Mouse (Mus musculus): Measurements from ENCODE around the gene Slc10a6. TPM values are rescaled to one million over a fixed set of nuclear protein-coding genes. Genes with fewer than 3 reads are reported as not detected.

Slc10a6 gene
- polyA plus RNA-seq (2016; fragmentation: Nextera tagmentation; extraction: Ambion mirVana): 0.12 TPM in 1 of 2 replicates, not detected in the other

DNA sequence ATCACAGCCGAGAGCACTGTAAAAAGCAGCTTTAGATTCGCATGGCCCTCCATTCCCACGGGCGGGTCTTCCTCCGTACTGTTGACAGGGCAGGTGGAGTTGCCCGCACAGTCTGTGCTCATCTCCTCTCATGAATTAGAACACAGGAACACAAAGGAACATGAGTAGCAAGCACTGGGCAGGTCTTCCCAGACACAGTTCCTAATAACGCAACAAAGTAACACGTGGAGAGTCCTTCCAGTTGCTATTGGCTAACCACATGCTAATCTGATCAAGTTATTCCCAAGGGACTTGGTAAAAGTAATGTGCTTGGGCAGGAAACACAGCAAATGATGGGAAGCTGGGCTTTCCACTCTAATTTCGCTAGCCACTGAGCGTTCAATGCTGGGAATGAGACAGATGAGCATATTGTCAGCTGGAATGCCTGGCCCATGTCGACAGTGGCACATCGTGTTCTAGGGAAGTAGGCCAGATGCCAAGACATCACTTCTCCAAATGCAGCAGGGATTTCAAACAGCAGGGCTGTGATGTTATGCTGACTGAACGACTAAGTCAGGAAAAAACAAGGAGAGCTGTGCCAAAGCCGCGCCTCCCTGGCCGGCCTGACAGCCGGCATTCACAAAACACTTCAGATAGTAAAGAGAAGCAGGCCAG is at the start of gene Slc10a6:
Gene Slc10a6, minus strand, starts transcription at position 293 of the 654 bp plus-strand sequence.
- Histone ChIP-seq H3K9me3 (replicated peaks) (no peaks in the 10 kb centered on the region), H3K4me3 (no peak within 1 kb of the TSS), H3K27ac (replicated peaks) (no peak within 1 kb of the TSS), H3K36me3 (no peaks in the 10 kb centered on the region), H3K4me1 (no peaks in the 10 kb centered on the region), H3K27me3 (ENCODE audit: low read depth, poor library complexity, severe bottlenecking) (no peaks in the 10 kb centered on the region)
- DNase-seq (ENCODE audit: low spot score): no peak
- 83% methylated on average over 17 of the region's 17 CpGs for WGBS

DNA sequence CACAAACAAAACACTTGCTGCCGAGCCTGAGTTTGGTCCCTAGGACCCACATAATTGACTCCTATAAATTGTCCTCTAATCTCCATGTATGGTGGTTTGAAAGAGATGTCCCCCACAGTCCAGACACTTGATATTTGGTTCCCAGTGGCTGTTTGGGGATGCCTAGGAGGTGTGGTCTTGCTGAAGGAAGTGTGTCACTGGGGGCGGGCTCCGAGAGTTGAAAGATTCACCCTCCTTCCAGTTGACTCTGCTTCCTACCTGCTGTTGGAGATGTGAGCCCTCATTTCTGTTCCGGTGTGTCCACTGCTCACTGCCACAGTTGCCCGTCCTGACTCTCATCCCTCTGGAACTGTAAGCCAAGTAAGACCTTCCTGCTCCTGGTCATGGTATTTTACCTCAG is 49.8 kb upstream of the Slc10a6 start:
- H3K9me3 ChIP-seq (replicated peaks): no peaks in the 10 kb centered on the region
- 94% methylated on average over 5 of the region's 5 CpGs for WGBS
- no peak for DNase-seq (ENCODE audit: low spot score)

DNA sequence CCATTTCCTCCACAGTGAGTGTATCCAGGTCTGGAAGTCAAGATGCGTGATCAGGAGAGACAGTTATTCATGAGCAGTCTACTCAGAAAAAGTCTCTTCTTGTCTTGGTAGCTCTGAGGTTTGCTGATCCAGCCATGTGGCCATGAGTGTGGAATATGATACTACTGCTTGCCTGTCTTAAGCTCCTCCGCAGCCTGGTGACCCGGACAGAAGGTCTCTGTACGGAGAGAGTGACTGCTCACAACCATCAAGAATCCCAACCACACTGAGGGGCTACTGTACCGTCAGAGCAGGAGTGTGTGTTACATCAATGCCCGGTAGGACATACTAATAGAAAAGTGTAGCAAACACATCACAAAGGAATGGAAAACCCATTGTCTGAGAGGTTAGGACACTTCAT is 48.7 kb upstream of the Slc10a6 start:
- no peaks in the 10 kb centered on the region for H3K9me3 ChIP-seq (replicated peaks)
- H3K4me1 ChIP-seq: no peaks in the 10 kb centered on the region
- 85% methylated on average over 6 of the region's 6 CpGs for WGBS
- no peak overlapping the region for H3K4me3 ChIP-seq
- DNase-seq (ENCODE audit: low spot score): no peak
- no peaks in the 10 kb centered on the region for H3K27me3 ChIP-seq (ENCODE audit: low read depth, poor library complexity, severe bottlenecking)
- H3K27ac ChIP-seq (replicated peaks): no peak overlapping the region
- no peaks in the 10 kb centered on the region for H3K36me3 ChIP-seq

More for the DNA sequence above, 49.8 kb upstream of the Slc10a6 start:
- Histone ChIP-seq H3K27me3 (ENCODE audit: low read depth, poor library complexity, severe bottlenecking) (no peaks in the 10 kb centered on the region), H3K36me3 (no peaks in the 10 kb centered on the region), H3K4me3 (no peak overlapping the region), H3K27ac (replicated peaks) (no peak overlapping the region), H3K4me1 (no peaks in the 10 kb centered on the region)

DNA sequence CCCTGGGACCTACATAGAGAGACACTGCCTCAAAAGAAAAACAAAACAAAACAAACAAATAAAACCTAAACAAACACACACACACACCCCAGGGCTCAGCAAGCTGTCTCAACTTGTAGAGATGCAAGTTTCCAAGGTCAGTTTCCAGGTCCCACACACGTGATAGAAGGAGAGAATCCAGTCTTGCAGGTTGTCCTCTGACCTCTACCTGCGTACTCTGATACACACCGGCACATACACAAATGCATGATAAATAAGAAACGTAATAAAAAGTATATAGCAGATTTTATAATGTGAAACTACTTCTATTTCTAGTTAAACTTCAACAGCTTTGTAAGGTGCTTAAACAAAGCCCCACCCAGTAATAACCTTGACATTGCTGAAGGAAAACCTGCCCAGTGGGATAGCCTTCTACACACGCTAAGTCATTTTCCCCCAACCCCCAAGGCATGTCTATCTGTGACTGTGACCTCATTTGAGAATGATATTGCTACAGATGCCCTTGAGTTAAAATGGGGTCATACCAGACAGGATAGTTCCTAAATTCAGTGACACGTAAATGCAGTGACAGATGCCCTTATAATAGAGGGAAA is 47.2 kb upstream of the Slc10a6 start:
- Histone ChIP-seq H3K4me3 (no peak overlapping the region), H3K9me3 (replicated peaks) (no peaks in the 10 kb centered on the region), H3K27me3 (ENCODE audit: low read depth, poor library complexity, severe bottlenecking) (no peaks in the 10 kb centered on the region), H3K27ac (replicated peaks) (no peak overlapping the region), H3K4me1 (peaks cover 3% of the 10 kb centered on the region; the same call in 1 of the 2 replicates), H3K36me3 (no peaks in the 10 kb centered on the region)
- DNase-seq (ENCODE audit: low spot score): no peak
- 86% methylated on average over 6 of the region's 6 CpGs for WGBS

DNA sequence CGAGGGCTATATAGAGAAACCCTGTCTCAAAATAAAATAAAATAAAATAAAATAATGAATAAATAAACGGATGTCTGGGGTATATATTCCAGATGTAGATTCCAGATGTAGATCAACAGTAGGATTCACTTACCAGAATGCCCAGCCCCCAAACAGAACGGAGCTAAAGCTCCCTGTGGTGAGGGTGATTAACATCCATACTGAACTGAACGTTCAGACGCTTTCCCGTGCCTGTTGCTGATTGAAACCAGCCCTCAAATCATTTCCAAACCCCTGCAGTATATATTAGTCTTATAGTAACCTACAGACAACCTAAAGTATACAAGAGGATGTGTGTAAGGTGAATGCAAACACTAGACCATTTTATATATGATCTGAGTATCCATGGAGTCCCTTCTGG is 45.3 kb upstream of the Slc10a6 start:
- no peaks in the 10 kb centered on the region for H3K36me3 ChIP-seq
- 60% methylated on average over 6 of the region's 6 CpGs for WGBS
- no peaks in the 10 kb centered on the region for H3K9me3 ChIP-seq (replicated peaks)
- DNase-seq (ENCODE audit: low spot score): no peak
- H3K4me1 ChIP-seq: peaks cover 8% of the 10 kb centered on the region; the same call in 1 of the 2 replicates
- H3K27ac ChIP-seq (replicated peaks): no peak overlapping the region
- no peaks in the 10 kb centered on the region for H3K27me3 ChIP-seq (ENCODE audit: low read depth, poor library complexity, severe bottlenecking)
- H3K4me3 ChIP-seq: no peak overlapping the region

DNA sequence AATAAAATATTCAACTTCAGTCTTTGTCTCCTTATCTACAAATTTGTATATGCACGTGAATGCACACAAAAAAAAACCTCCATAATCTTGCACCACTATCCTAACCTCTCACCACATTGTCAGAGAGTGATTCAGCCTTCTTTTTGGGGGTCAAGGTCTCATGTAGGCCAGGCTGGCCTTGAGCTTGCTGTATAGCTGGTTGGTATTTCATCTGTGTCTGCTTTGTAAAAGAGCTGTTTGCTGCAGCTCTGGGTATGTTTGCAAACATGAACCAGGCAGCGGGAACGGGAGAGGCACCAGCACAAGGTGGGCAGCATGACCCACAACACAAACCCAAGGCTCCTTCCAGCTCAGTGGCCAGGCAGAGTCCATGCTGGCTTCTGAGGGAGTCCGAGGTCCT is 44.4 kb upstream of the Slc10a6 start:
- no peaks in the 10 kb centered on the region for H3K27me3 ChIP-seq (ENCODE audit: low read depth, poor library complexity, severe bottlenecking)
- H3K4me3 ChIP-seq: no peak overlapping the region
- peaks cover 8% of the 10 kb centered on the region; the same call in 1 of the 2 replicates for H3K4me1 ChIP-seq
- H3K9me3 ChIP-seq (replicated peaks): no peaks in the 10 kb centered on the region
- H3K27ac ChIP-seq (replicated peaks): no peak overlapping the region
- no peaks in the 10 kb centered on the region for H3K36me3 ChIP-seq
- no peak for DNase-seq (ENCODE audit: low spot score)
- 86% methylated on average over 4 of the region's 4 CpGs for WGBS

DNA sequence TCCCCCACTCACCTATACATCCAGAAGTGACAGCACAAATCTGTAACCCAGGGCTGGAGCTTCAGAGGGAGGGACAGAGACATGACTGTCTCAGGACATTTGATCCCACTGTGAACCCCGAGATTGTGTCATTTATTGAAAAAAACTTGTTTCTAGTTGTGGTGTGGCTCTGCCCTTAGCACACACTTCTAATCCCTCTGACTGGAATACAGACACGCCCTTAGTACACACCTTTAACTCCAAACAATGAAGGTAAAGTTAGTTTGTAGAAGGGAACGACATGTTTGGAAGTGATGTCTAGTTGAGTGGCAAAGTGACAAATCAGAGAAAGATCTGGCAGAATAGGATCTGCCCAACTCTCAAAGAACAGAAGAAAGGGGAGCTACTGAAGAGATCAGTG is 42.7 kb upstream of the Slc10a6 start:
- no peaks in the 10 kb centered on the region for H3K27me3 ChIP-seq (ENCODE audit: low read depth, poor library complexity, severe bottlenecking)
- DNase-seq (ENCODE audit: low spot score): no peak
- WGBS: 69% methylated on average over 3 of the region's 3 CpGs
- no peak overlapping the region for H3K27ac ChIP-seq (replicated peaks)
- no peak overlapping the region for H3K4me3 ChIP-seq
- no peaks in the 10 kb centered on the region for H3K36me3 ChIP-seq
- no peaks in the 10 kb centered on the region for H3K9me3 ChIP-seq (replicated peaks)
- H3K4me1 ChIP-seq: peaks cover 8% of the 10 kb centered on the region; the same call in 1 of the 2 replicates

DNA sequence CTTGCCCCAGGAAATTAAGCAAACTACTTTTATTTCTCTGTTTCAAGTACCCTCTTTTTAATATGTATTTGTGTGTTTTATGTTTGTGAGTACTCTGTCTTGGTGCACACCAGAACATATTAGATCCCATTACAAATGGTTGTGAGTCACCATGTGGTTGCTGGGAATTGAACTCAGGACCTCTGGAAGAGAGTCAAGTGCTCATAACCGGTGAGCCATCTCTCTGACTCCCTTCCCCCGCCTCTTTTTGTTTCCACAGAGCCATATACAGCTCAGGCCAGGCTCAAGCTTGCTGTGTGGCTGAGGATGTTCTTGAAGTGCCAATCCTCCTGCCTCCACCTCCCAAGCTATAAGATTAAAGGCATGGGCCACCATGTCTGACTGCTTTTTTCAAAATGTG is 36.7 kb upstream of the Slc10a6 start:
- Histone ChIP-seq H3K27ac (replicated peaks) (no peak overlapping the region), H3K9me3 (replicated peaks) (no peaks in the 10 kb centered on the region), H3K4me1 (peaks cover 3% of the 10 kb centered on the region; the same call in 1 of the 2 replicates), H3K36me3 (no peaks in the 10 kb centered on the region), H3K4me3 (no peak overlapping the region), H3K27me3 (ENCODE audit: low read depth, poor library complexity, severe bottlenecking) (no peaks in the 10 kb centered on the region)
- 79% methylated on average over 2 of the region's 2 CpGs for WGBS
- DNase-seq (ENCODE audit: low spot score): no peak

DNA sequence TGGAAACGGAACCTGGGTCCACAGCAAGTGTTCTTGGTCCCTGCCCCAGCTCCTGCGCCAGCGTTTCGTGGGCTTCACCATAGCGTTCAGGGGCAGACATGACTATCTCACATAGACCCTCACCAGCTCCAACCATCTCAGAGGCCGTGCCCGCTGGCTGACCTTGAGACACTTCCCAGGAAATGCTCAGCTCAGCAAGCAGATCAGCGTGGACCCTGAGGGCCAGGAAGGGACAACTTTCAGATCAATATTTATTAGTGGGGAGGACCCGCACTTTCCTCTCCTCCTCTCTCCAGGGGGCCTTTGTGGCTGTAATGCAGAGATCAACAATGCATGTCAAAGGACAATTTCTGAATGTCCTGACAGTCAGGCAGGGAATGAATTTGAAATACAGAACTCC is 35.7 kb upstream of the Slc10a6 start:
- H3K36me3 ChIP-seq: no peaks in the 10 kb centered on the region
- H3K27ac ChIP-seq (replicated peaks): no peak overlapping the region
- H3K27me3 ChIP-seq (ENCODE audit: low read depth, poor library complexity, severe bottlenecking): no peaks in the 10 kb centered on the region
- no peak for DNase-seq (ENCODE audit: low spot score)
- 0 out of 2 replicates have a peak, but pooled peaks cover 3% of the 10 kb centered on the region for H3K4me1 ChIP-seq
- no peak overlapping the region for H3K4me3 ChIP-seq
- no peaks in the 10 kb centered on the region for H3K9me3 ChIP-seq (replicated peaks)
- 77% methylated on average over 9 of the region's 9 CpGs for WGBS

DNA sequence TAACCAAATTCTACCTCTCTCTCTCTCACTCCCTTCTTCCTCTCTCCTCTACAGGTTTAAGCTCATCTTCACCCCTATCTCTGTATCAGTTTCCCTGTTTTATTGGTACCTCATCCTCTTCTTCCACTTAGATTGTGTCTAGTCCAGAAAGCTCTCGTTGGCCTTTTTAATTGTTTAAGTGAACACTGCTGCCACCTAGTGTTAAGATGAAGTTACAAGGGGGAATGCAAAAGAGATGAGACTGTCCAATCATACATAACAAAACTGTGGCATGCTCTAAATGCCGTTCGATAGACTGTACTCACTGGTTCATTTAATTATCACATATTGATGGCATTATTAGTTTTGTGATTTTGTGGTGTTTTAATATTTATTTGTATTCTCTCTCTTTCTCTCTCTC is 30.4 kb upstream of the Slc10a6 start:
- no peak for DNase-seq (ENCODE audit: low spot score)
- no peaks in the 10 kb centered on the region for H3K36me3 ChIP-seq
- H3K27me3 ChIP-seq (ENCODE audit: low read depth, poor library complexity, severe bottlenecking): peaks cover 12% of the 10 kb centered on the region
- peaks cover 7% of the 10 kb centered on the region for H3K4me1 ChIP-seq
- H3K27ac ChIP-seq (replicated peaks): no peak overlapping the region
- WGBS: 56% methylated on average over 3 of the region's 3 CpGs
- H3K4me3 ChIP-seq: no peak overlapping the region
- H3K9me3 ChIP-seq (replicated peaks): no peaks in the 10 kb centered on the region

DNA sequence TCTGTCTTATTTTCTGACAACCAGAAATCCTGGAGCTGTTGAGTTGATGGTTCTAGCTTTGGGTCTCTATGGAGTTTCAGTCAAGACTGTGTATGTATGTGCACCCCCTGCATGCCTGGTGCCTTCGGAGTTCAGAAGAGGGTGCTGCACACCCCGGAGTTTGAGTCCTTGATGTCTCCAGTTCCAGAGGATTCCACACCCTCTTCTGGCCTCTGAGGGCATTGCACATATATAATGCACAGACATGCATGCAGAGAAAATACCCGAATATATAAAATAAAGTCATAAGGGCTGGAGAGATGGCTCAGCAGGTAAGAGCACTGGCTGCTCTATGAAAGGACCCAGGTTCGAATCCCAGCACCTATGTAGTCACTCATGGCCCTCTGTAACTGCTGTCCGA is 29.7 kb upstream of the Slc10a6 start:
- 76% methylated on average over 5 of the region's 5 CpGs for WGBS
- peaks cover 12% of the 10 kb centered on the region for H3K27me3 ChIP-seq (ENCODE audit: low read depth, poor library complexity, severe bottlenecking)
- no peak for DNase-seq (ENCODE audit: low spot score)
- H3K27ac ChIP-seq (replicated peaks): no peak overlapping the region
- peaks cover 7% of the 10 kb centered on the region for H3K4me1 ChIP-seq
- H3K9me3 ChIP-seq (replicated peaks): no peaks in the 10 kb centered on the region
- H3K36me3 ChIP-seq: no peaks in the 10 kb centered on the region
- H3K4me3 ChIP-seq: no peak overlapping the region

DNA sequence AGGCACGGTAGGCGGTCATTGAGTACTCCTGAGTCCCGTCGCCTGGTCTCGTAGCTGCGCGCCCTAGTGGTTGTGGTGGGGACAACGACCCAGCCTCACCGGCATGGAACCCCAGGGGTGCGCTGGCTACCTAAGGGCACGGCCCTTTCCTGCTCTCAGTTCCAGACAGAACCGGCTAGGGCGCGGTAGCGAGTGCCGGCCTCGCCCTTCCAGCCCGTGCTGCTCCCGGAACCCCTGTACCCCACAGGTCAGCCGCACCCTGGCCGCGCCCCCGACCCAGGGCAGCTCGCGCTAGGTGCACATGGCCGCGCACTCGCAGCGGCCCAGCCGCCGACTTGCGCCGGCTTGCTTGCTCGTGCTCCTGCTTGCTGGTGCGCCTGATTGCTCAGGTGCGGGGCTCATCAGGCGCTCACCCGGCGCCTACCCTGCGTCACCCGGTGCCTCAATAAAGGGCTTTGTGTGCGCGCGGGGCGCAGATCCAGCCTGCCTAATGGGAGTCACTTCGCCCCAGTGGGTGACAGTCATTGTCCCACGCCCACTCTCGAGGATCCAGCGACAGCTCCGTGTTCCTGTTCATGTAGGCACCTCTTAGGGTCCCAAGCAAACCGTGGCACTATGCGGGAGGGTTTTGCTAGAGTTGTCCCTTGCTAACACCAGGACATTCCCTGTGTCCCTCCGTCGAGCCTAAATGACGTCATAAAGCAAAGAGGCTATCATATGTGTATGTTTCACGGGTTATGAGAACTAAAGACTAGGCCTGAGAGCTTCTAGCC is 26.3 kb upstream of the Slc10a6 start, which contains the start of gene 1700016H13Rik:
Gene 1700016H13Rik, minus strand, starts transcription at position 665 of the 773 bp plus-strand sequence.
- Histone ChIP-seq H3K9me3 (replicated peaks) (no peaks in the 10 kb centered on the region), H3K27ac (replicated peaks) (peak within 1 kb of the TSS; percentile 82), H3K4me1 (peaks cover 7% of the 10 kb centered on the region), H3K36me3 (no peaks in the 10 kb centered on the region), H3K27me3 (ENCODE audit: low read depth, poor library complexity, severe bottlenecking) (peaks cover 12% of the 10 kb centered on the region), H3K4me3 (peak within 1 kb of the TSS; percentile 60)
- peak; percentile 82 for DNase-seq (ENCODE audit: low spot score)
- WGBS: under 1% methylated on average over 54 of the region's 56 CpGs

DNA sequence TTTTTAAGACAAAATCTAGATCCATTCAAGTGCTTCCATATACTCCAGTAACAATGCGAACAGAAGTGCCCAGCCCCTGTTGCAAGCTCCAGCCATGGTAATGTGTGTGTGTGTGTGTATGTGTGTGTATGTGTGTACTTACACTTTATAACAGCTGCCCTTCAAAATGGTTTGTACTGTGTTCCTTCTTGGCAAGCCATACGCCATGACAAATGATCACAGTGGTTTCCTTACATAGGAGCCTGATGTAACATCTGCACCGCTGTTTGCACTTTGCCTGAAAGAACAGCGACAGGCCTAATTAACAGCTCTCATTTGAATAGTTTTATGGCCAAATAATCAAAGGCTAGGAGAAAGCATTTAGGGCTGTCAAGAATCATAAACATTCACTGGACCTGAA is 25.6 kb upstream of the Slc10a6 start:
- H3K27ac ChIP-seq (replicated peaks): no peak overlapping the region
- H3K9me3 ChIP-seq (replicated peaks): no peaks in the 10 kb centered on the region
- WGBS: 84% methylated on average over 4 of the region's 4 CpGs
- H3K36me3 ChIP-seq: no peaks in the 10 kb centered on the region
- peaks cover 7% of the 10 kb centered on the region for H3K4me1 ChIP-seq
- H3K27me3 ChIP-seq (ENCODE audit: low read depth, poor library complexity, severe bottlenecking): peaks cover 12% of the 10 kb centered on the region
- H3K4me3 ChIP-seq: peak overlapping the region; percentile 60
- DNase-seq (ENCODE audit: low spot score): no peak
